Mouse (Mus musculus): ENCODE data around the gene Ptdss2.

- TF ChIP-seq CTCF (IDR thresholded peaks at IDR 0.05 in 2 of 3, conservative IDR thresholded peaks at IDR 0.05 in 1 of 3; ENCODE audit: control insufficient read depth in 1 of 3, insufficient read depth in 1 of 3, low read depth in 2 of 3, low read length in 3 of 3, poor library complexity in 1 of 3, severe bottlenecking in 1 of 3): no peak
- no peak for TF ChIP-seq POLR2A (IDR thresholded peaks at IDR 0.05; ENCODE audit: control insufficient read depth in 1 of 2, insufficient read depth in 1 of 2, low read depth in 1 of 2, low read length in 2 of 2, poor library complexity in 1 of 2)
- no peak for TF ChIP-seq ELF1 (IDR thresholded peaks at IDR 0.05; ENCODE audit: low read depth, low read length)
- no peak for TF ChIP-seq ZMIZ1 (IDR thresholded peaks at IDR 0.05; ENCODE audit: low read depth, low read length)
- TF ChIP-seq MEF2A (IDR thresholded peaks at IDR 0.05; ENCODE audit: extremely low read depth, insufficient replicate concordance, low read depth, low read length, poor library complexity, severe bottlenecking): no peak
These were observed 69.9 kb downstream of the Ptdss2 start for GRCm38 (mm10) chr7:141191796-141192685.

Data from MEL (cell line).